Mouse (Mus musculus) spleen, adult 10 weeks (tissue): Measurements from ENCODE around the gene Plpp7. TPM values are rescaled to one million over a fixed set of nuclear protein-coding genes. Genes with fewer than 3 reads are reported as not detected.

ENCODE experiments used
- polyA plus RNA-seq: library from polyadenylated mRNA; stranded (reverse); fragments of 350-450 nt; fragmentation: Illumina TruSeq; extraction: RNeasy Lipid Tissue Mini Kit (QIAGEN cat#74804); gene quantifications from one replicate; pipeline ENCODE4 v1.2.3, GENCODE M21; 2015; ENCODE audit warnings: low replicate concordance; ENCODE audit not compliant: insufficient read depth

Gene Plpp7
- 0.22 TPM for polyA plus RNA-seq

DNA sequence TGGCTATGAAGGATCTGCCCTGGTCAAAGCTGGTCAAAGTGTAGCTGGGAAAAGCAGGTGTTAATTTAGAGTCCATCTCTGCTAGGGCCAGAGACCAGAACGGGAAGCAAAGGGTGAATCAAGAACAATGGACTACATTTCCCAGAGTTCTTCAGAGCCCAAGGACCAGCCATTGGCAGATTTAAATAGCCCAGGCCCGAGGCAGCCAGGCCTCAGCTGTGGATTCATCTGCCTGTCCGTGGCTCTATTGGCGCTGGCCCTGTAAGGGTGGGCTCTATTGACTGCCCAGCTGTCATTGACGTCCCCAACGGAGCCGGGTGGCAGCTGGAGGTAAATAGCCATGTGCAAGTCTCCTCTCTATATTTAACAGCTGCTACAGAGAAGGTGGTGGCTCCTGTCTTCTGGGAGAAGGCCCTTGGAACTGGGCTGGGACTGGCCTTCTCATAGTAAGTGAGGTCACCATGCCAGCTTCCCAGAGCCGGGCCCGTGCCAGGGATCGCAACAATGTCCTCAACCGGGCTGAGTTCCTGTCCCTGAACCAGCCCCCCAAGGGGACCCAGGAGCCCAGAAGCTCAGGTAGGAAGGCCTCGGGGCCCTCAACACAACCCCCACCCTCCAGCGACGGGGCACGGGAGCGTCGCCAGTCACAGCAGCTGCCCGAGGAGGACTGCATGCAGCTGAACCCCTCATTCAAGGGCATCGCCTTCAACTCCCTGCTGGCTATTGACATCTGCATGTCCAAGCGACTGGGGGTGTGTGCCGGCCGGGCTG, at the start of gene Plpp7:
TSS of gene Plpp7 (plus strand) at position 178 of the 771 bp plus-strand sequence.

GRCm38 (mm10) chr2:32084111-32084871, 11.0 kb upstream of the Plpp7 start, which contains the start of gene Fam78a:
TSS of gene Fam78a (minus strand) at chr2:32084857.

GRCm38 (mm10) chr2:32150924-32151659, 55.8 kb downstream of the Plpp7 start, which contains the start of gene Prrc2b:
TSS of gene Prrc2b (plus strand) at chr2:32151082.

Other genes with a start within 250 kb of the Plpp7 start
- gene Fibcd1, start 249.5 kb upstream of the Plpp7 start, polyA plus RNA-seq: 0.04 TPM
- 0.40 TPM for gene Lamc3, start 208.2 kb upstream of the Plpp7 start, polyA plus RNA-seq
- 1.5 TPM for gene Aif1l, start 145.4 kb upstream of the Plpp7 start, polyA plus RNA-seq
- gene Nup214, start 121.1 kb upstream of the Plpp7 start, polyA plus RNA-seq: 59.8 TPM
- gene Fam78a, start 10.7 kb upstream of the Plpp7 start, polyA plus RNA-seq: 28.3 TPM
- 36.5 TPM for gene Prrc2b, start 55.6 kb downstream of the Plpp7 start, polyA plus RNA-seq
- gene Pomt1, start 141.1 kb downstream of the Plpp7 start, polyA plus RNA-seq: 10.0 TPM
- 41.0 TPM for gene Uck1, start 164.6 kb downstream of the Plpp7 start, polyA plus RNA-seq
- 45.4 TPM for gene Golga2, start 191.9 kb downstream of the Plpp7 start, polyA plus RNA-seq
- 264 TPM for gene Swi5, start 192.5 kb downstream of the Plpp7 start, polyA plus RNA-seq